In genomic region chr17:27203358-27204074, GRCm38 (mm10) we compare ENCODE assay signal across 8 mouse cellular contexts. TPM values are rescaled to one million over a fixed set of nuclear protein-coding genes. Genes with fewer than 3 reads are reported as not detected.
A peak's percentile ranks its signal among the peaks of the same experiment; 100 is the strongest.
DNase-seq lines count a peak whose midpoint lies in the region; TF ChIP-seq lines count a peak whose summit lies in the region.

No protein-coding gene starts in this region.

- no peaks in the 10 kb centered on the region for H3K27me3 ChIP-seq in embryonic facial prominence, embryonic 10.5 days (replicated peaks; ENCODE audit: low read depth, poor library complexity, severe bottlenecking)
- H3K27me3 ChIP-seq in liver, adult 2 months (ENCODE audit: control insufficient read depth, insufficient read depth, low read length) = no peaks in the 10 kb centered on the region

- under 1% methylated on average over 74 of the region's 74 CpGs for WGBS in embryonic facial prominence, embryonic 10.5 days
- under 1% methylated on average over 65 of the region's 74 CpGs for WGBS in liver, adult 2 months

- H3K4me3 ChIP-seq in gastrocnemius, adult 2 months = peak overlapping the region; percentile 92
- H3K4me3 ChIP-seq in embryonic facial prominence, embryonic 10.5 days = peak overlapping the region; percentile 95
- H3K4me3 ChIP-seq in liver, adult 2 months (ENCODE audit: insufficient read depth, low read depth, low read length) = peak overlapping the region; percentile 95

- no peak for TF ChIP-seq CTCF in gastrocnemius, adult 2 months (IDR thresholded peaks at IDR 0.05)
- no peak for TF ChIP-seq CTCF in liver, adult 2 months (IDR thresholded peaks at IDR 0.05; ENCODE audit: low read depth, low read length)

- peaks cover 38% of the 10 kb centered on the region for H3K4me1 ChIP-seq in embryonic facial prominence, embryonic 10.5 days
- peaks cover 6% of the 10 kb centered on the region for H3K4me1 ChIP-seq in liver, adult 2 months (ENCODE audit: control insufficient read depth, insufficient read depth, low read length)

- TF ChIP-seq POLR2A in liver, adult 2 months (IDR thresholded peaks at IDR 0.05; ENCODE audit: extremely low read depth, insufficient read depth, low read length) = no peak

- H3K36me3 ChIP-seq in embryonic facial prominence, embryonic 10.5 days (replicated peaks) = peaks cover 42% of the 10 kb centered on the region
- H3K36me3 ChIP-seq in liver, adult 2 months (ENCODE audit: control insufficient read depth, insufficient read depth, low read length) = peaks cover 6% of the 10 kb centered on the region

- peak; percentile 64 for DNase-seq in gastrocnemius, adult 2 months
- DNase-seq in gastrocnemius, adult 18-20 months (ENCODE audit: low spot score) = no peak
- DNase-seq in R1 (ENCODE audit: low read depth, low spot score) = peak; percentile 59
- peak; percentile 64 for DNase-seq in embryonic facial prominence, embryonic 10.5 days (ENCODE audit: low spot score)
- peak; percentile 20 to 41 for DNase-seq in heart, postnatal 36 days
- DNase-seq in liver, adult 2 months (ENCODE audit: extremely low read depth, low read depth, low spot score) = peak; percentile 4
- peak; percentile 69 for DNase-seq in neural tube, embryonic 10.5 days (ENCODE audit: extremely low spot score, low spot score)
- no peak for DNase-seq in layer of hippocampus, postnatal 14 days (ENCODE audit: low spot score in 2 of 2)

- peak overlapping the region; percentile 98 for H3K9ac ChIP-seq in liver, adult 2 months (ENCODE audit: low read depth, low read length)

- no peaks in the 10 kb centered on the region for H3K9me3 ChIP-seq in embryonic facial prominence, embryonic 10.5 days

- peak overlapping the region; percentile 94 for H3K27ac ChIP-seq in gastrocnemius, adult 2 months
- H3K27ac ChIP-seq in embryonic facial prominence, embryonic 10.5 days (replicated peaks) = peak overlapping the region; percentile 98
- peak overlapping the region; percentile 69 for H3K27ac ChIP-seq in liver, adult 2 months (replicated peaks; ENCODE audit: insufficient read depth, low read depth, low read length)

- intact Hi-C loops in gastrocnemius, adult 2 months (cut with DNase I) = loop anchor here (5.0 to 10.0 kb wide), 4 partner anchors 71 to 421 kb away; partner anchors contain the start of genes Bnip1, Nudt3 and Uqcc2
- intact Hi-C loops in heart, postnatal 36 days (cut with DNase I) = loop anchor here (5.0 to 10.0 kb wide), 3 partner anchors 71 to 959 kb away; partner anchors contain the start of genes Fam234a and Uqcc2

- H3K79me2 ChIP-seq in liver, adult 2 months (ENCODE audit: control insufficient read depth, insufficient read depth, low read length) = peaks cover 13% of the 10 kb centered on the region; the same call in 1 of the 2 replicates

RNA-seq across cellular contexts. Expression of gene Lemd2, which starts 0.8 kb away (rescaled TPM):
- total RNA-seq in gastrocnemius, adult 2 months (2021) = 10 to 100 TPM; 22.4 to 23.9 TPM
- 10 to 100 TPM; 20.6 to 21.9 TPM for total RNA-seq in gastrocnemius, adult 18-20 months (2021)
- 18.8 and 20.0 TPM in 2 replicates for polyA plus RNA-seq in embryonic facial prominence, embryonic 10.5 days (2016; fragmentation: Nextera tagmentation; extraction: Ambion mirVana)
- 10 to 100 TPM; 29.0 to 29.1 TPM for total RNA-seq in heart, postnatal 36 days (2021)
- total RNA-seq in liver, adult 2 months (2014; rRNA removed) = 15.1 and 17.8 TPM in 2 replicates
- 34.8 and 45.1 TPM in 2 replicates for polyA plus RNA-seq in liver, adult 2 months (2012; rRNA removed)
- total RNA-seq in layer of hippocampus, postnatal 14 days (2021) = 10 to 100 TPM; 43.3 to 45.6 TPM

RNA-seq across cellular contexts. Expression of gene Ip6k3, which starts 35.9 kb away (rescaled TPM):
- 10 to 100 TPM; 30.9 to 84.2 TPM for total RNA-seq in gastrocnemius, adult 2 months (2021)
- 10 to 100 TPM; 29.8 to 66.9 TPM for total RNA-seq in gastrocnemius, adult 18-20 months (2021)
- polyA plus RNA-seq in embryonic facial prominence, embryonic 10.5 days (2016; fragmentation: Nextera tagmentation; extraction: Ambion mirVana) = not detected in 2 replicates
- total RNA-seq in heart, postnatal 36 days (2021) = 1 to 10 TPM; 4.7 to 7.9 TPM
- 0.13 TPM in 1 of 2 replicates, not detected in the other for total RNA-seq in liver, adult 2 months (2014; rRNA removed)
- not detected in 2 replicates for polyA plus RNA-seq in liver, adult 2 months (2012; rRNA removed)
- total RNA-seq in layer of hippocampus, postnatal 14 days (2021) = under 1 TPM in 1 of 2 experiments, not detected in 1; 0.36 TPM

Comparison
In these comparisons a context has a peak if more than half of its experiments do, and no peak if none do; other contexts are left out.
1. DNase-seq: peak in gastrocnemius, adult 2 months (single experiment), R1 (single experiment), embryonic facial prominence, embryonic 10.5 days (single experiment), heart, postnatal 36 days (2 of 2), liver, adult 2 months (single experiment) and neural tube, embryonic 10.5 days (single experiment); none in gastrocnemius, adult 18-20 months (single experiment) and layer of hippocampus, postnatal 14 days (0 of 2).
2. Peak in every context shown above with its lines, with median percentiles within 50 percentile points of each other: H3K27ac ChIP-seq and H3K4me3 ChIP-seq.